Mouse (Mus musculus) bone marrow macrophage, adult 2 months (primary cell): Measurements from ENCODE around the gene Senp3.

Experiments used
- CTCF ChIP-seq: IDR thresholded peaks from 2 replicates; pipeline ENCODE4 v1.5.1; 2012; ENCODE audit warnings: low read depth, mild to moderate bottlenecking, low read length, moderate library complexity
- POLR2A ChIP-seq: IDR thresholded peaks from 2 replicates; pipeline ENCODE4 v1.6.1; 2012; ENCODE audit warnings: mild to moderate bottlenecking, low read depth, low read length, borderline replicate concordance

- no peak for TF ChIP-seq CTCF
- TF ChIP-seq POLR2A, result no peak
Measured at GRCm38 (mm10) chr11:69683576-69683975, 1.7 kb upstream of the Senp3 start.
